Comparison of ENCODE assay signal across 12 mouse cellular contexts in genomic region chr14:48443796-48444195, GRCm38 (mm10). TPM values are rescaled to one million over a fixed set of nuclear protein-coding genes. Genes with fewer than 3 reads are reported as not detected.
DNase-seq lines count a peak whose midpoint lies in the region; ATAC-seq and TF ChIP-seq lines count a peak whose summit lies in the region.
"Had no signal": no experiment of that assay in that cellular context is flagged by ENCODE, and none has a peak within 500 bp of the region (broad histone marks: within the 10 kb centered on the region; RNA-seq: fewer than 3 reads in every experiment).

No protein-coding gene starts in this region.

- H3K9ac ChIP-seq in forebrain, embryonic 11.5 days (ENCODE audit: low read length), result no peak overlapping the region
- H3K9ac ChIP-seq: forebrain, postnatal 0 days; lung, embryonic 15.5 days; neural tube, embryonic 13.5 days had no signal

- no peak for TF ChIP-seq POLR2A in kidney, adult 2 months (IDR thresholded peaks at IDR 0.05; ENCODE audit: low read depth, low read length)

- no peak overlapping the region for H3K27ac ChIP-seq in kidney, adult 2 months (ENCODE audit: insufficient read depth, low read depth, low read length)
- no peak overlapping the region for H3K27ac ChIP-seq in forebrain, embryonic 11.5 days (ENCODE audit: low read depth, low read length)
- H3K27ac ChIP-seq: lung, embryonic 15.5 days; neural tube, embryonic 13.5 days had no signal

- no peak overlapping the region for H3K4me3 ChIP-seq in kidney, adult 2 months (ENCODE audit: insufficient read depth, low read depth, low read length)
- no peak overlapping the region for H3K4me3 ChIP-seq in forebrain, embryonic 11.5 days (ENCODE audit: low read depth, low read length)
- H3K4me3 ChIP-seq: lung, embryonic 15.5 days; neural tube, embryonic 13.5 days had no signal

- peak; percentile 30 for ATAC-seq in megakaryocyte, adult 5-6 weeks (ENCODE audit: poor library complexity, severe bottlenecking)
- no peak for ATAC-seq in forebrain, embryonic 11.5 days (replicated peaks; ENCODE audit: low FRiP score)
- ATAC-seq: forebrain, postnatal 0 days had no signal

- 57% methylated on average over 3 of the region's 3 CpGs for WGBS in kidney, adult 2 months
- WGBS in forebrain, embryonic 11.5 days, result 50% methylated on average over 3 of the region's 3 CpGs

- DNase-seq in kidney, adult 2 months, result peak; percentile 43
- DNase-seq in kidney, postnatal 10 days, result no peak
- peak; percentile 90 for DNase-seq in ES-CJ7 (ENCODE audit: low read depth, low spot score)
- DNase-seq in adrenal gland, postnatal 36 days, result peak; percentile 52 to 63
- DNase-seq in forebrain, embryonic 11.5 days (ENCODE audit: low spot score), result no peak
- DNase-seq in thymus, postnatal 10 days (ENCODE audit: low spot score in 2 of 2), result no peak
- no peak for DNase-seq in thymus, adult 18-20 months
- DNase-seq: forebrain, postnatal 0 days; layer of hippocampus, postnatal 36 days had no signal

- no peaks in the 10 kb centered on the region; the same call in 1 of the 2 replicates for H3K27me3 ChIP-seq in kidney, adult 2 months (replicated peaks; ENCODE audit: control insufficient read depth, insufficient read depth, low read length)
- no peaks in the 10 kb centered on the region for H3K27me3 ChIP-seq in forebrain, embryonic 11.5 days (ENCODE audit: control insufficient read depth, insufficient read depth, low read length)
- H3K27me3 ChIP-seq: lung, embryonic 15.5 days; neural tube, embryonic 13.5 days had no signal

- no peak for TF ChIP-seq CTCF in kidney, adult 2 months (conservative IDR thresholded peaks at IDR 0.05; ENCODE audit: insufficient read depth, insufficient read length, low read depth, low read length)

- no peaks in the 10 kb centered on the region for H3K36me3 ChIP-seq in kidney, adult 2 months (ENCODE audit: control insufficient read depth, insufficient read depth, low read length)
- H3K36me3 ChIP-seq in forebrain, embryonic 11.5 days (ENCODE audit: control insufficient read depth, insufficient read depth, low read length), result no peaks in the 10 kb centered on the region
- H3K36me3 ChIP-seq: lung, embryonic 15.5 days; neural tube, embryonic 13.5 days had no signal

- H3K4me2 ChIP-seq in forebrain, embryonic 11.5 days (ENCODE audit: low read depth, low read length, severe bottlenecking), result no peak overlapping the region
- H3K4me2 ChIP-seq: lung, embryonic 15.5 days; neural tube, embryonic 13.5 days had no signal

- H3K9me3 ChIP-seq in forebrain, embryonic 11.5 days (ENCODE audit: control insufficient read depth, low read length), result no peaks in the 10 kb centered on the region
- H3K9me3 ChIP-seq: lung, embryonic 15.5 days; neural tube, embryonic 13.5 days had no signal

- H3K4me1 ChIP-seq in kidney, adult 2 months (ENCODE audit: control insufficient read depth, insufficient read depth, low read length), result peaks cover 5% of the 10 kb centered on the region; the same call in 1 of the 2 replicates
- peaks cover 2% of the 10 kb centered on the region; the same call in 1 of the 2 replicates for H3K4me1 ChIP-seq in forebrain, embryonic 11.5 days (replicated peaks; ENCODE audit: control insufficient read depth, insufficient read depth, low read length)

RNA-seq across cellular contexts. Expression of gene Tmem260, which starts 2.1 kb away (rescaled TPM):
- polyA plus RNA-seq in kidney, adult 2 months (2012; rRNA removed), result 13.7 and 13.9 TPM in 2 replicates
- 10 to 100 TPM; 31.1 to 34.0 TPM for total RNA-seq in adrenal gland, postnatal 36 days (2021)
- total RNA-seq in megakaryocyte, adult 5-6 weeks (2015), result 18.6 and 20.6 TPM in 2 replicates
- 15.6 and 16.7 TPM in 2 replicates for total RNA-seq in megakaryocyte, adult 5-6 weeks (2017)
- polyA plus RNA-seq in forebrain, embryonic 11.5 days (2014; fragmentation: Nextera tagmentation; extraction: Ambion mirVana), result 22.7 and 26.4 TPM in 2 replicates

Comparison
In these comparisons a context has a peak if more than half of its experiments do, and no peak if none do; other contexts are left out.
1. DNase-seq: peak in kidney, adult 2 months (single experiment), ES-CJ7 (single experiment) and adrenal gland, postnatal 36 days (2 of 2); none in kidney, postnatal 10 days (single experiment), forebrain, embryonic 11.5 days (single experiment), thymus, postnatal 10 days (0 of 2) and thymus, adult 18-20 months (0 of 2).